Mouse (Mus musculus) left cerebral cortex, adult 2 months (tissue): ENCODE results near the gene Tmub2. TPM values are rescaled to one million over a fixed set of nuclear protein-coding genes. Genes with fewer than 3 reads are reported as not detected.
A peak's percentile ranks its signal among the peaks of the same experiment; 100 is the strongest.

Experiments used
- DNase-seq, 2 experiments: peaks; one replicate each; pipeline ENCODE4 v3.0.0; 2021 to 2022; ENCODE audit warnings: low spot score in 2 of 2, mixed read lengths in 1 of 2; ENCODE audit errors: extremely low spot score in 1 of 2
- H3K27ac ChIP-seq: fragments of 200-600 bp; 2 replicates; pipeline ENCODE4 v1.8.1; 2022
- H3K4me3 ChIP-seq: fragments of 200-600 bp; 2 replicates; pipeline ENCODE4 v1.8.1; 2022
- CTCF ChIP-seq: fragments of 200-600 bp; IDR thresholded peaks from 2 replicates; pipeline ENCODE4 v1.8.1; 2022; ENCODE audit warnings: antibody characterized with exemption, mild to moderate bottlenecking, moderate library complexity
- intact Hi-C: fragments of 180-260 bp; cut with DNase I; formaldehyde crosslinking; loops from one replicate; pipeline ENCODE4 v1.15.1; 2025
- total RNA-seq, 2 experiments: library from RNA; stranded (reverse); gene quantifications; 2 replicates each; pipeline ENCODE4 v1.2.3; 2021

Tmub2 gene
- total RNA-seq, 2 experiments from 2014 or later = 66.6 to 74.4 TPM

GRCm38 (mm10) chr11:102318576-102319409 lies 34.1 kb downstream of the Tmub2 start:
- TF ChIP-seq CTCF = no peak
- peak; percentile 60 to 64 for DNase-seq
- Histone ChIP-seq H3K4me3 (peak overlapping the region; percentile 80), H3K27ac (peak overlapping the region; percentile 94)
- intact Hi-C loops = loop anchor here (10.0 kb wide), 1 partner anchor 236 kb away; the partner anchor contains the start of gene Gpatch8

GRCm38 (mm10) chr11:102319410-102319792 lies 34.7 kb downstream of the Tmub2 start, which contains the start of gene Ubtf:
Gene Ubtf (minus strand): TSS chr11:102319742.
- Histone ChIP-seq H3K4me3 (peak within 1 kb of the TSS; percentile 80), H3K27ac (peak within 1 kb of the TSS; percentile 94)
- intact Hi-C loops = loop anchor here (10.0 kb wide), 1 partner anchor 235 kb away; the partner anchor contains the start of gene Gpatch8
- peak; percentile 82 for DNase-seq
- TF ChIP-seq CTCF = no peak

GRCm38 (mm10) chr11:102319941-102320685 lies 35.4 kb downstream of the Tmub2 start:
- peak; percentile 87 to 90 for DNase-seq
- Histone ChIP-seq H3K27ac (peak overlapping the region; percentile 94), H3K4me3 (peak overlapping the region; percentile 80)
- no peak for TF ChIP-seq CTCF
- intact Hi-C loops = loop anchor here (1.0 to 10.0 kb wide), 2 partner anchors 73 to 235 kb away; partner anchors contain the start of genes Gpatch8 and Rundc3a

- Histone ChIP-seq H3K27ac (peak overlapping the region; percentile 94), H3K4me3 (peak overlapping the region; percentile 80)
- intact Hi-C loops = loop anchor here (1.0 kb wide), 1 partner anchor 73 kb away; the partner anchor contains the start of gene Rundc3a
- peak; percentile 32 for TF ChIP-seq CTCF
- DNase-seq = peak; percentile 69 to 71
Measured at GRCm38 (mm10) chr11:102320686-102321005, 35.9 kb downstream of the Tmub2 start.

- intact Hi-C loops = no loop called here
- H3K27ac ChIP-seq = no peak overlapping the region
- H3K4me3 ChIP-seq = no peak overlapping the region
- no peak for DNase-seq
- TF ChIP-seq CTCF = no peak
Measured at GRCm38 (mm10) chr11:102321931-102322330, 37.2 kb downstream of the Tmub2 start.

- intact Hi-C loops = no loop called here
- Histone ChIP-seq H3K27ac (no peak overlapping the region), H3K4me3 (no peak overlapping the region)
- no peak for DNase-seq
- no peak for TF ChIP-seq CTCF
Measured at GRCm38 (mm10) chr11:102323516-102323915, 38.8 kb downstream of the Tmub2 start.

GRCm38 (mm10) chr11:102327250-102327649 lies 42.5 kb downstream of the Tmub2 start:
- Histone ChIP-seq H3K27ac (no peak overlapping the region), H3K4me3 (no peak overlapping the region)
- no peak for TF ChIP-seq CTCF
- no peak for DNase-seq
- intact Hi-C loops = no loop called here

- intact Hi-C loops = no loop called here
- DNase-seq = no peak
- Histone ChIP-seq H3K4me3 (no peak overlapping the region), H3K27ac (no peak overlapping the region)
- no peak for TF ChIP-seq CTCF
Measured at GRCm38 (mm10) chr11:102327839-102328238, 43.1 kb downstream of the Tmub2 start.

- no peak for DNase-seq
- Histone ChIP-seq H3K4me3 (no peak overlapping the region), H3K27ac (no peak overlapping the region)
- intact Hi-C loops = no loop called here
- TF ChIP-seq CTCF = no peak
Measured at GRCm38 (mm10) chr11:102329518-102329917, 44.8 kb downstream of the Tmub2 start.

GRCm38 (mm10) chr11:102330039-102330438 lies 45.3 kb downstream of the Tmub2 start:
- no peak for DNase-seq
- H3K4me3 ChIP-seq = no peak overlapping the region
- no peak overlapping the region for H3K27ac ChIP-seq
- intact Hi-C loops = no loop called here
- TF ChIP-seq CTCF = no peak

GRCm38 (mm10) chr11:102331806-102332205 lies 47.1 kb downstream of the Tmub2 start:
- Histone ChIP-seq H3K4me3 (no peak overlapping the region), H3K27ac (no peak overlapping the region)
- no peak for TF ChIP-seq CTCF
- intact Hi-C loops = no loop called here
- no peak for DNase-seq

- Histone ChIP-seq H3K4me3 (no peak overlapping the region), H3K27ac (no peak overlapping the region)
- DNase-seq = no peak
- intact Hi-C loops = no loop called here
- no peak for TF ChIP-seq CTCF
Measured at GRCm38 (mm10) chr11:102333061-102333460, 48.3 kb downstream of the Tmub2 start.
